Mouse (Mus musculus): ENCODE data around the gene Notum. TPM values are rescaled to one million over a fixed set of nuclear protein-coding genes. Genes with fewer than 3 reads are reported as not detected.

Gene Notum
- total RNA-seq, 2 experiments from 2014 or later, result 4.7 to 5.4 TPM

- H3K4me3 ChIP-seq, result peak overlapping the region; percentile 55
- no peak for DNase-seq (ENCODE audit: low spot score in 2 of 2)
- no peak overlapping the region for H3K27ac ChIP-seq
- TF ChIP-seq CTCF (conservative IDR thresholded peaks at IDR 0.05), result no peak
These were observed 17.9 kb downstream of the Notum start for GRCm38 (mm10) chr11:120642939-120643600.

- TF ChIP-seq CTCF (conservative IDR thresholded peaks at IDR 0.05), result no peak
- DNase-seq (ENCODE audit: low spot score in 2 of 2), result no peak
- no peak overlapping the region for H3K27ac ChIP-seq
- H3K4me3 ChIP-seq, result no peak overlapping the region
These were observed 19.1 kb downstream of the Notum start for GRCm38 (mm10) chr11:120641869-120642268.

GRCm38 (mm10) chr11:120641255-120641654 lies 19.7 kb downstream of the Notum start:
- no peak for DNase-seq (ENCODE audit: low spot score in 2 of 2)
- no peak overlapping the region for H3K27ac ChIP-seq
- TF ChIP-seq CTCF (conservative IDR thresholded peaks at IDR 0.05), result no peak
- no peak overlapping the region for H3K4me3 ChIP-seq

- DNase-seq (ENCODE audit: low spot score in 2 of 2), result no peak
- no peak overlapping the region for H3K27ac ChIP-seq
- TF ChIP-seq CTCF (conservative IDR thresholded peaks at IDR 0.05), result no peak
- H3K4me3 ChIP-seq, result no peak overlapping the region
These were observed 26.2 kb downstream of the Notum start for GRCm38 (mm10) chr11:120634810-120635209.

GRCm38 (mm10) chr11:120633520-120634343 lies 27.2 kb downstream of the Notum start, which contains the start of gene Mafg:
TSS of gene Mafg (minus strand) at chr11:120633600.
- H3K27ac ChIP-seq, result peak within 1 kb of the TSS; percentile 95
- no peak for TF ChIP-seq CTCF (conservative IDR thresholded peaks at IDR 0.05)
- H3K4me3 ChIP-seq, result peak within 1 kb of the TSS; percentile 88
- DNase-seq (ENCODE audit: low spot score in 2 of 2), result peak; percentile 92 to 93

- TF ChIP-seq CTCF (conservative IDR thresholded peaks at IDR 0.05), result no peak; the same call in none of the 2 replicates
- DNase-seq (ENCODE audit: low spot score in 2 of 2), result peak; percentile 44 to 58
- Histone ChIP-seq H3K4me3 (peak overlapping the region; percentile 88), H3K27ac (peak overlapping the region; percentile 95)
These were observed 28.1 kb downstream of the Notum start for GRCm38 (mm10) chr11:120632559-120633519.

- Histone ChIP-seq H3K4me3 (peak overlapping the region; percentile 88), H3K27ac (peak overlapping the region; percentile 95)
- no peak for DNase-seq (ENCODE audit: low spot score in 2 of 2)
- no peak for TF ChIP-seq CTCF (conservative IDR thresholded peaks at IDR 0.05)
These were observed 29.1 kb downstream of the Notum start for GRCm38 (mm10) chr11:120631726-120632448.

GRCm38 (mm10) chr11:120630881-120631725 lies 29.9 kb downstream of the Notum start:
- H3K4me3 ChIP-seq, result no peak overlapping the region
- H3K27ac ChIP-seq, result peak overlapping the region; percentile 73
- DNase-seq (ENCODE audit: low spot score in 2 of 2), result no peak
- TF ChIP-seq CTCF (conservative IDR thresholded peaks at IDR 0.05), result no peak

- no peak for DNase-seq (ENCODE audit: low spot score in 2 of 2)
- Histone ChIP-seq H3K27ac (peak overlapping the region; percentile 73), H3K4me3 (no peak overlapping the region)
- no peak for TF ChIP-seq CTCF (conservative IDR thresholded peaks at IDR 0.05)
These were observed 30.5 kb downstream of the Notum start for GRCm38 (mm10) chr11:120630401-120630871.

- TF ChIP-seq CTCF (conservative IDR thresholded peaks at IDR 0.05), result no peak
- Histone ChIP-seq H3K27ac (peak overlapping the region; percentile 73), H3K4me3 (no peak overlapping the region; the same call in 1 of the 2 replicates)
- no peak for DNase-seq (ENCODE audit: low spot score in 2 of 2)
These were observed 31.1 kb downstream of the Notum start for GRCm38 (mm10) chr11:120629911-120630310.

GRCm38 (mm10) chr11:120629341-120629730 lies 31.6 kb downstream of the Notum start:
- Histone ChIP-seq H3K27ac (peak overlapping the region; percentile 73), H3K4me3 (peak overlapping the region; percentile 19; the same call in 1 of the 2 replicates)
- DNase-seq (ENCODE audit: low spot score in 2 of 2), result no peak
- TF ChIP-seq CTCF (conservative IDR thresholded peaks at IDR 0.05), result no peak
